Mouse (Mus musculus) midbrain, embryonic 10.5 days (tissue): ENCODE results near the gene Olfr1425. TPM values are rescaled to one million over a fixed set of nuclear protein-coding genes. Genes with fewer than 3 reads are reported as not detected.

ENCODE experiments used
- DNase-seq: peaks from one replicate; pipeline ENCODE4 v3.0.0-alpha.2; 2017; ENCODE audit warnings: low spot score
- H3K27ac ChIP-seq: fragments of 300-500 bp; sonication (generic); replicated peaks from 2 replicates; pipeline ENCODE4 v1.5.1; 2016; ENCODE audit warnings: mild to moderate bottlenecking
- H3K27me3 ChIP-seq: fragments of 300-500 bp; sonication (generic); 2 replicates; pipeline ENCODE4 v1.6.1; 2016; ENCODE audit warnings: low read depth, mild to moderate bottlenecking; ENCODE audit not compliant: poor library complexity, severe bottlenecking
- H3K36me3 ChIP-seq: fragments of 300-500 bp; sonication (generic); 2 replicates; pipeline ENCODE4 v1.6.1; 2016; ENCODE audit warnings: mild to moderate bottlenecking, moderate library complexity
- H3K4me1 ChIP-seq: fragments of 300-500 bp; sonication (generic); 2 replicates; pipeline ENCODE4 v1.6.1; 2016
- H3K4me3 ChIP-seq: fragments of 300-500 bp; sonication (generic); 2 replicates; pipeline ENCODE4 v1.5.1; 2016; ENCODE audit warnings: mild to moderate bottlenecking, moderate library complexity
- H3K9me3 ChIP-seq: fragments of 300-500 bp; sonication (generic); replicated peaks from 2 replicates; pipeline ENCODE4 v1.6.1; 2016; ENCODE audit warnings: mild to moderate bottlenecking
- WGBS: fragments of 180-500 bp; shearing (Covaris S2); methylation state at CpG from one replicate; pipeline ENCODE4 v1.1.7; 2016; 5-methylcytosine and 5-hydroxymethylcytosine counted together
- polyA plus RNA-seq: library from polyadenylated mRNA; unstranded; fragments of >200 nt; fragmentation: Nextera tagmentation; extraction: Ambion mirVana; gene quantifications from 2 replicates; pipeline ENCODE4 v1.2.1, GENCODE M21; 2016

Gene Olfr1425
- polyA plus RNA-seq, 1 experiment from 2014 or later, result not detected

DNA sequence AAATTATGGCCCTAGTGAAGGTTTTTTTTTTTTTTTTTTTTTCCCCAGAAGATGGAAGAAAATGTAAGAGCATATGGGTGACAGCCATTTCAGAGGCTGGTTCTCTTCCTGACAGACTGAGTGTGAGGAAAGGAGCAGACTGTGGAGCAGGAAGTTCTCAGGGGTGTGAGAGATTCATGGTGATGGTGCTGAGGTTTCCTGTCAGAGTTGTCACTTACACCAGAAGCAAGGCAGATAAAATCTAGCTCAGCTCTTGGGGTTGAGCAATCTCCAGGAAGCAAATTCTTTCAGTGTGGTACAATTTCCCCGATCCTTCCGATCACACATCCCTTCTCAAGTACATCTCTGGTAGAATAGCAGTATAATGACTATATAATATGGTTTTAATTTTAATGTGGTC lies 50.9 kb downstream of the Olfr1425 start:
- H3K27me3 ChIP-seq, result no peaks in the 10 kb centered on the region
- no peaks in the 10 kb centered on the region for H3K9me3 ChIP-seq
- no peak overlapping the region for H3K4me3 ChIP-seq
- no peak overlapping the region for H3K27ac ChIP-seq
- 96% methylated on average over 2 of the region's 2 CpGs for WGBS
- no peaks in the 10 kb centered on the region for H3K4me1 ChIP-seq
- DNase-seq, result no peak
- no peaks in the 10 kb centered on the region for H3K36me3 ChIP-seq

DNA sequence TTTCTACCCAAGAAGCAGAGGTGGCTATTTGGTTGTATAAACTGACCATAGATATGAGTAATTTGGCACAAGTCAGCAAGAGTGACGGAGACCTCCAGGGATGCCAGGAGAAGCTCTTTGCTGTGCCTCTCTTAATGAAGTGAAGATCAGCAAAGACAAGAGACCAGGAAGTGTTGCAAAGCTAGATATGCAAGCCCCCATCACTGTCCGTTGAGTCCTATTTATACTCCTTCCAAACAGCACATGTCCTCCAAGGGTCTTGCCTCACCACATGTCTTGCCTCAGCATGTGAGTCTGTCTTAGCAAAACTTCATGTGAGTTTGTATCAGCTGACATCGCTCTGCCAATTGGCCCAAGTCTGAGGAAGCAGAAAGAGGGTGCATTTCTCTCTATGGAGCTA lies 52.2 kb downstream of the Olfr1425 start:
- Histone ChIP-seq H3K36me3 (no peaks in the 10 kb centered on the region), H3K4me3 (no peak overlapping the region), H3K27ac (no peak overlapping the region), H3K9me3 (no peaks in the 10 kb centered on the region), H3K4me1 (no peaks in the 10 kb centered on the region), H3K27me3 (no peaks in the 10 kb centered on the region)
- no peak for DNase-seq
- 87% methylated on average over 3 of the region's 3 CpGs for WGBS

DNA sequence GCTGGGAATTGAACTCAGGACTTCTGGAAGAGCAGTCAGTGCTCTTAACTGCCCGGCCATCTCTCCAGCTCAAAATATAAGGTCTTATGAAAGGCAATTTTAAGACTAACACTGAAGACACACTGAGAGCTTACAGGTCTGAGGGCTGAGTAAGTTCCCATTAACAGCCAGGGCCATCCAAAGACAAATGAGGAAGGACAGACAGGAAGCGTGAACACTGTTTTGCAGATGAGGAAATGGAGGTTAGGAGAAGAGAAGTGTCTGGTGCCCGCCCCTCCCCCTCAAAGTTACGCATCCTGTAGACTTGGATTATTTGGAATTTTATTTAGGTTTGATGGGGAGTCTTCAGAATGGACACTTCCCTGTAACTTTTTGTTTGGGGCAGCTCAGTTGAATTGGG lies 53.4 kb downstream of the Olfr1425 start:
- H3K36me3 ChIP-seq, result no peaks in the 10 kb centered on the region
- no peaks in the 10 kb centered on the region for H3K27me3 ChIP-seq
- H3K4me3 ChIP-seq, result no peak overlapping the region
- peaks cover 2% of the 10 kb centered on the region for H3K4me1 ChIP-seq
- no peak overlapping the region for H3K27ac ChIP-seq
- WGBS, result 85% methylated on average over 4 of the region's 4 CpGs
- no peak for DNase-seq
- H3K9me3 ChIP-seq, result no peaks in the 10 kb centered on the region

Other genes starting within 250 kb of the Olfr1425 start
- gene Olfr1417, start 238.5 kb downstream of the Olfr1425 start, polyA plus RNA-seq, result not detected in 2 replicates
- gene Olfr1418, start 216.7 kb downstream of the Olfr1425 start, polyA plus RNA-seq, result not detected in 2 replicates
- gene Olfr1419, start 202.6 kb downstream of the Olfr1425 start, polyA plus RNA-seq, result not detected in 2 replicates
- not detected in 2 replicates for gene Olfr1420, start 191.2 kb downstream of the Olfr1425 start, polyA plus RNA-seq
- 23.5 and 24.3 TPM in 2 replicates for gene Patl1, start 165.3 kb downstream of the Olfr1425 start, polyA plus RNA-seq
- gene Osbp, start 111.8 kb downstream of the Olfr1425 start, polyA plus RNA-seq, result 2.7 and 2.9 TPM in 2 replicates
- 0.02 TPM in 1 of 2 replicates, not detected in the other for gene Olfr1423, start 36.4 kb downstream of the Olfr1425 start, polyA plus RNA-seq
- gene Olfr1424, start 15.0 kb downstream of the Olfr1425 start, polyA plus RNA-seq, result not detected in 2 replicates
- gene Olfr1426, start 14.3 kb upstream of the Olfr1425 start, polyA plus RNA-seq, result not detected in 2 replicates
- not detected in 2 replicates for gene Olfr1427, start 25.6 kb upstream of the Olfr1425 start, polyA plus RNA-seq
- gene Olfr1428, start 38.2 kb upstream of the Olfr1425 start, polyA plus RNA-seq, result not detected in 2 replicates
- not detected in 2 replicates for gene Olfr76, start 45.5 kb upstream of the Olfr1425 start, polyA plus RNA-seq
- not detected in 2 replicates for gene Olfr1555-ps1, start 92.4 kb upstream of the Olfr1425 start, polyA plus RNA-seq
- not detected in 2 replicates for gene Olfr1431, start 122.9 kb upstream of the Olfr1425 start, polyA plus RNA-seq
- gene Olfr1432, start 154.9 kb upstream of the Olfr1425 start, polyA plus RNA-seq, result not detected in 2 replicates
- gene Olfr262, start 163.9 kb upstream of the Olfr1425 start, polyA plus RNA-seq, result not detected in 2 replicates
- gene Olfr235, start 183.3 kb upstream of the Olfr1425 start, polyA plus RNA-seq, result not detected in 2 replicates
- gene Olfr1434, start 202.1 kb upstream of the Olfr1425 start, polyA plus RNA-seq, result not detected in 2 replicates
- gene Olfr1436, start 221.4 kb upstream of the Olfr1425 start, polyA plus RNA-seq, result not detected in 2 replicates
- not detected in 2 replicates for gene Olfr1437, start 247.4 kb upstream of the Olfr1425 start, polyA plus RNA-seq